Mouse (Mus musculus): Measurements from ENCODE around the gene Prrg4. TPM values are rescaled to one million over a fixed set of nuclear protein-coding genes. Genes with fewer than 3 reads are reported as not detected.

The Prrg4 gene
- polyA plus RNA-seq, 1 experiment from 2014 or later = 0.84 TPM

DNA sequence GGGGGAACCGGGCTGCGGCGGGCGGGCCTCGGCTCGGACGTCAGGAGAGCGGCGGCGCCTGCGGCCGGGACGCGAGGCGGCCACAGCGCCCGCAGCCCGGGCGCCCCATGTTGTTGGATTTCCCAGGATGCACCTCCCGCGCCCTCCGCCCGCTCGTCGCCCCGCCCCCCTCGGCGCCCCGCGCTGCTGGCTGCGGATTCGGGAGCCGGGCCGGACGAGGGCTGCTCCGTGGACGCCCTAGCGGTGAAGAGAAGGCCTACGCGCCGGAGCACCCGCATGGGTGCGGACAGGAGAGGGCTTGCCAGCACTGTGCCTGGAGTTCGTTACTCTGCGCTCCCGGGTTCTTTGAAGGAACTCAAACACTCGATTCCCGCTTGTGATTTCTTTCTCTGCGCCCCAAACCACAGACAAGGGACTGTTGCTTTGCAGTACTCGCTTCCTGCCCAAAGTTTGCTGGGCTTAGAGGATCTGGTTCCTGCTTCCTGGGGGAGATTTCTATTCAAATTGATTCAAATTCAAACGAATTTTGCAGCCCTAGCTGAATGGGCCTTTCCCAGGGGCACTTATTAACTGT lies 32.7 kb downstream of the Prrg4 start:
- H3K4me2 ChIP-seq (ENCODE audit: low read length) = peak overlapping the region; percentile 84
- no peaks in the 10 kb centered on the region for H3K9me3 ChIP-seq (ENCODE audit: control insufficient read depth, low read length)
- WGBS = 0% methylated on average over 25 of the region's 51 CpGs
- H3K9ac ChIP-seq (ENCODE audit: low read depth, low read length) = peak overlapping the region; percentile 85
- ATAC-seq = peak; percentile 96
- H3K27ac ChIP-seq (ENCODE audit: low read depth, low read length) = peak overlapping the region; percentile 92
- H3K4me3 ChIP-seq (ENCODE audit: low read length) = peak overlapping the region; percentile 71
- H3K36me3 ChIP-seq (ENCODE audit: control insufficient read depth, insufficient read depth, low read length) = no peaks in the 10 kb centered on the region
- H3K27me3 ChIP-seq (replicated peaks; ENCODE audit: control insufficient read depth, insufficient read depth, low read length) = no peaks in the 10 kb centered on the region
- H3K4me1 ChIP-seq (ENCODE audit: control insufficient read depth, insufficient read depth, low read depth, low read length) = peaks cover 18% of the 10 kb centered on the region

DNA sequence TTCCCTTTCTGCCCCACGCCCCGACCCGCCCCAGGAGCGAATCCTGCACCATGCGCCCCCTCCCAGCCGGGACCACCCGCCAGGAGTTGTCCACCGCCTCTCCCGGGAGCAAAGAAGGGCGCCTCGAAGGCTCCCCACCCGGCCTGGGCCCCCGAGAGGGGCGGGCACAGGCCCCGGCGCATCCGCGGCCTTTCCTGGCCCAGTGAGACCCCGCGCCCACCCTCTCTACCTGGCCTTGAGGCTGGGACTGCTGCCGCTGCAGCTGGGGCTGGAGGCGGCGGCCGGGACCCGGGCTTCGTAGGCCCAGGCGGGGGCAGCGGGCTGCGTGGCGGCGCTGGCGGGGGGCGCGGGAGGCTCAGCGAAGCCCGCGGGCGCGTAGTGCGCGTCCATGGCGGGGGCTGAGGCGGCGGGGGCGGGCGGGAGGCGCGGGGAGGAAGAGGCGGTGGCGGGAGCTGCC lies 33.3 kb downstream of the Prrg4 start, which contains the start of gene Qser1:
Qser1 (minus strand) TSS at position 390 of the 457 bp plus-strand sequence.
- Histone ChIP-seq H3K9me3 (ENCODE audit: control insufficient read depth, low read length) (no peaks in the 10 kb centered on the region), H3K9ac (ENCODE audit: low read depth, low read length) (peak within 1 kb of the TSS; percentile 85), H3K4me2 (ENCODE audit: low read length) (peak within 1 kb of the TSS; percentile 84), H3K27me3 (replicated peaks; ENCODE audit: control insufficient read depth, insufficient read depth, low read length) (no peaks in the 10 kb centered on the region), H3K4me1 (ENCODE audit: control insufficient read depth, insufficient read depth, low read depth, low read length) (peaks cover 18% of the 10 kb centered on the region), H3K4me3 (ENCODE audit: low read length) (peak within 1 kb of the TSS; percentile 71), H3K27ac (ENCODE audit: low read depth, low read length) (peak within 1 kb of the TSS; percentile 92), H3K36me3 (ENCODE audit: control insufficient read depth, insufficient read depth, low read length) (no peaks in the 10 kb centered on the region)
- WGBS = 1% methylated on average over 21 of the region's 50 CpGs
- ATAC-seq = peak; percentile 71; the same call in 1 of the 2 replicates

DNA sequence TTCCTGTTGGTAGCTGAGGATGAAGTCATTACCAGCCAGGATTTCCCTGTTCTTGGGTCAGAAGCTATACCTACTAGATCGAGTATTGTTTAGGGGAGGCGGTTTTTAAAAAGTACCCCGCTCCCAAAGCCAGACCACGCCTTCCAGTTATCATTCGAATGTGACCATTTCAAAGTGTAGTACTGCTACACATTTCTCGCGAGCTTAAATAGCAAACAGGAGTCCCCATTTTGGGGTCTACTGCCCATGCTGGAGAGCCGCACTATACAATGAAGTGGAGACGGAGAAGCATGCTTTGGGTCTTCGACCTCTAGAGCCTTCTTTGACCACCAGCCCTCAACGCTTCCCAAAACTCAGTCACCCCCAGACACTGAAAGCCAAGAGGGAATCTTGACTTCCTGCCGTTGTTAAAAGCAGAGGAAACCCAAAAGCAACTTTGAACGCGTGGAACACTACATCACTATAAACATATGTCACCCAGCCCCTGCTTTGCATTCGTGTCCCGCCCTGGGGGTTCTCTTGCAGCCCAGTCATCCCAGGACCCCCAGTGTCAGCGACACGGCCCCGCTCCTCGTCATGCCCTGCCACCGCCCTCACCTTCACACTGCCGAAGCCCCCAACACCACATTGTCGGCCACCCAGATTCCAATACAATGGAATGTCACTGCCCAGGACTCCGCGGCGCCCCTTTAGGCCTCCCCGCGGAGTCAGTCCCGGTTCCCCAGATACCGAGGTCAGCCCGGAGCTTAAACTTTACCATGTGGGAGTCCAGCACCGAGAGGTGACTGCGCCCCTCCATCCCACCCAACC lies 33.9 kb downstream of the Prrg4 start:
- Histone ChIP-seq H3K4me3 (ENCODE audit: low read length) (peak overlapping the region; percentile 71), H3K9me3 (ENCODE audit: control insufficient read depth, low read length) (no peaks in the 10 kb centered on the region), H3K36me3 (ENCODE audit: control insufficient read depth, insufficient read depth, low read length) (no peaks in the 10 kb centered on the region), H3K9ac (ENCODE audit: low read depth, low read length) (peak overlapping the region; percentile 85), H3K4me1 (ENCODE audit: control insufficient read depth, insufficient read depth, low read depth, low read length) (peaks cover 18% of the 10 kb centered on the region), H3K27ac (ENCODE audit: low read depth, low read length) (peak overlapping the region; percentile 92), H3K27me3 (replicated peaks; ENCODE audit: control insufficient read depth, insufficient read depth, low read length) (no peaks in the 10 kb centered on the region), H3K4me2 (ENCODE audit: low read length) (peak overlapping the region; percentile 84)
- peak; percentile 38 for ATAC-seq
- WGBS = under 1% methylated on average over 33 of the region's 33 CpGs

DNA sequence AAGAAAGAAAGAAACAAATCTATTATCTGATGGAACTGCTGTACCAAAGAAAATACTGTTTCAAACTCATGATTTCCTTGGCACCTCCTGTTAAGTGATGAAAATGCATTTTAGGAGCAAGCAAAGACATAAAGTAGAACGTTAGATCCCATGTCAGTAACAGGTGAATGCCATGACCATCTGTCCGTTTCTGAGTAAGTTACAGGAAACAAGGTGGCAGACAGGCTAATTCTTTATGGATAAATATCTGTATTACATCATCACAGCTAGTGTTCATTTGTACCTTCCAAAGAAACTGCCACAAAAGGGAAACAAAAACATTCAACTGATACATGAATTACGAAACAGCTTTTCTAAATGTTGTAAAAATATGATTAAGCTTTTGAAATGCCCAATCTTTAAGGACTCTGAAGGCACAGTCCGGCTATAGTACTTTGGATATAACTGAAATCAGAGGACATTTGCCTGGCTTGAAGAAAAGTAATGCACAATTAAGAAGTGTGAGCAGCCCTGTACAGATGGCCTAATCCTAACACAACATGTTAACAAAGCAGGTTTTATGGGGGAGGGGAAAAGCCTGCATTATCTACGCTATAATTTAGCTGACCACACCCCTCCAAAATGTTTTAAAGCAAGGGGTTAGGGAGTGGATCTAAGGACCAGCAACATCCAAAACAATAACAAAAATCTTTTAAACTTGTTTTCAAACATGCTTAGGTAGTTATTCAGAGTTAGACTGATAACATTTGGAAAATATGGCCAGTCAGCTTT lies 35.3 kb downstream of the Prrg4 start:
- no peak for ATAC-seq
- 0 out of 2 replicates have a peak overlapping the region, but pooled peaks have one; percentile 9 for H3K9ac ChIP-seq (ENCODE audit: low read depth, low read length)
- H3K9me3 ChIP-seq (ENCODE audit: control insufficient read depth, low read length) = no peaks in the 10 kb centered on the region
- WGBS = 51% methylated on average over 5 of the region's 5 CpGs
- H3K27me3 ChIP-seq (replicated peaks; ENCODE audit: control insufficient read depth, insufficient read depth, low read length) = no peaks in the 10 kb centered on the region
- H3K36me3 ChIP-seq (ENCODE audit: control insufficient read depth, insufficient read depth, low read length) = no peaks in the 10 kb centered on the region; the same call in 1 of the 2 replicates
- H3K4me3 ChIP-seq (ENCODE audit: low read length) = 0 out of 2 replicates have a peak overlapping the region, but pooled peaks have one; percentile 2
- peak overlapping the region; percentile 36 for H3K4me2 ChIP-seq (ENCODE audit: low read length)
- H3K4me1 ChIP-seq (ENCODE audit: control insufficient read depth, insufficient read depth, low read depth, low read length) = peaks cover 18% of the 10 kb centered on the region
- no peak overlapping the region for H3K27ac ChIP-seq (ENCODE audit: low read depth, low read length)

DNA sequence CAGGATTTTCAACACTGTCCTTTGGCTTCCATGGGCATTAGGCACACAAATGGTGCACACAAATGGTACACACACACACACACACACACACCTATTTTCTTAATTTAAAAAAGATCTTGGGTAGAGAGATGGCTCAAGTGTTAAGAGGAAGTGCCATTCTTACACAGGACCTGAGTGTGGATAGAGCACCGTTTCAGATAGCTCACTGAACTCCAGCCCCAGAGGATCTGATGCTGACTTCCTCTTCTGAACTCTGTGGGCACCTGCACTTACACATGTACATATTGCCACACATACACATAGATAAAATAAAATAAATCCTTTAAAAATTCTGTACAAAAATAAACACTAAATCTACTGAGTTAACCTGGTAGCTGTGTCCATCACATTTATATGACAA lies 44.2 kb downstream of the Prrg4 start:
- Histone ChIP-seq H3K9ac (ENCODE audit: low read depth, low read length) (no peak overlapping the region), H3K27ac (ENCODE audit: low read depth, low read length) (no peak overlapping the region), H3K9me3 (ENCODE audit: control insufficient read depth, low read length) (no peaks in the 10 kb centered on the region), H3K27me3 (replicated peaks; ENCODE audit: control insufficient read depth, insufficient read depth, low read length) (no peaks in the 10 kb centered on the region), H3K4me1 (ENCODE audit: control insufficient read depth, insufficient read depth, low read depth, low read length) (no peaks in the 10 kb centered on the region), H3K4me2 (ENCODE audit: low read length) (no peak overlapping the region), H3K4me3 (ENCODE audit: low read length) (no peak overlapping the region), H3K36me3 (ENCODE audit: control insufficient read depth, insufficient read depth, low read length) (no peaks in the 10 kb centered on the region; the same call in 1 of the 2 replicates)
- WGBS = 79% methylated on average over 1 of the region's 1 CpGs
- ATAC-seq = no peak

Other genes with a start within 250 kb of the Prrg4 start
- 48.8 and 55.5 TPM in 2 replicates for gene Tcp11l1, start 137.7 kb downstream of the Prrg4 start, polyA plus RNA-seq (2015; fragmentation: Nextera tagmentation; extraction: Ambion mirVana)
- 0.30 TPM in 1 of 2 replicates, not detected in the other for gene Pin1rt1, start 133.5 kb downstream of the Prrg4 start, polyA plus RNA-seq (2015; fragmentation: Nextera tagmentation; extraction: Ambion mirVana)
- 1.8 and 1.9 TPM in 2 replicates for gene Depdc7, start 107.0 kb downstream of the Prrg4 start, polyA plus RNA-seq (2015; fragmentation: Nextera tagmentation; extraction: Ambion mirVana)
- gene Qser1, start 33.1 kb downstream of the Prrg4 start, polyA plus RNA-seq (2015; fragmentation: Nextera tagmentation; extraction: Ambion mirVana) = 5.3 and 6.7 TPM in 2 replicates
- gene Ccdc73, start 17.9 kb upstream of the Prrg4 start, polyA plus RNA-seq (2015; fragmentation: Nextera tagmentation; extraction: Ambion mirVana) = 5.9 and 6.9 TPM in 2 replicates
- 154 and 160 TPM in 2 replicates for gene Eif3m, start 167.2 kb upstream of the Prrg4 start, polyA plus RNA-seq (2015; fragmentation: Nextera tagmentation; extraction: Ambion mirVana)
- gene Gm11060, start 242.1 kb upstream of the Prrg4 start, polyA plus RNA-seq (2015; fragmentation: Nextera tagmentation; extraction: Ambion mirVana) = not detected in 2 replicates